Mouse (Mus musculus) heart, adult 2 months (tissue): ENCODE data around the gene Spata19. TPM values are rescaled to one million over a fixed set of nuclear protein-coding genes. Genes with fewer than 3 reads are reported as not detected.

Experiments
- DNase-seq, 2 experiments: peaks; one replicate each; pipeline ENCODE4 v3.0.0; 2021
- H3K27ac ChIP-seq: fragments of 200-600 bp; 2 replicates; pipeline ENCODE4 v1.8.1; 2022
- H3K27me3 ChIP-seq: fragments of 200-500 bp; 2 replicates; pipeline ENCODE4 v1.6.1; 2012; ENCODE audit warnings: mild to moderate bottlenecking, low read length, inconsistent platforms, mixed read lengths; ENCODE audit not compliant: control insufficient read depth, insufficient read depth
- H3K36me3 ChIP-seq: fragments of 200-500 bp; 2 replicates; pipeline ENCODE4 v1.6.1; 2012; ENCODE audit warnings: low read length, inconsistent platforms; ENCODE audit not compliant: control insufficient read depth, insufficient read depth
- H3K4me1 ChIP-seq: fragments of 200-500 bp; 2 replicates; pipeline ENCODE4 v1.6.1; 2011; ENCODE audit warnings: low read length; ENCODE audit not compliant: control insufficient read depth, insufficient read depth
- H3K4me3 ChIP-seq: fragments of 200-600 bp; 2 replicates; pipeline ENCODE4 v1.8.1; 2022
- H3K79me2 ChIP-seq: fragments of 200-500 bp; replicated peaks from 2 replicates; pipeline ENCODE4 v1.6.1; 2012; ENCODE audit warnings: mild to moderate bottlenecking, inconsistent platforms, low read length, moderate library complexity, mixed read lengths; ENCODE audit not compliant: control insufficient read depth, insufficient read depth
- H3K9ac ChIP-seq: fragments of 200-500 bp; 2 replicates; pipeline ENCODE4 v1.6.1; 2012; ENCODE audit warnings: low read depth, mild to moderate bottlenecking, control low read depth, inconsistent platforms, low read length, mixed read lengths
- CTCF ChIP-seq: fragments of 200-600 bp; IDR thresholded peaks from 2 replicates; pipeline ENCODE4 v1.8.1; 2022; ENCODE audit warnings: antibody characterized with exemption, mild to moderate bottlenecking, moderate library complexity
- EP300 ChIP-seq: fragments of 200-500 bp; IDR thresholded peaks from 2 replicates; pipeline ENCODE4 v1.6.1; 2011; ENCODE audit warnings: low read depth, low read length, control low read depth; ENCODE audit not compliant: insufficient read depth
- POLR2A ChIP-seq: fragments of 200-500 bp; IDR thresholded peaks from 2 replicates; pipeline ENCODE4 v1.6.1; 2011; ENCODE audit warnings: mild to moderate bottlenecking, low read depth, low read length, control low read depth; ENCODE audit not compliant: insufficient read depth
- WGBS: fragments of 180-500 bp; shearing (Covaris S2); methylation state at CpG from one replicate; pipeline ENCODE4 v1.1.7; 2018; 5-methylcytosine and 5-hydroxymethylcytosine counted together
- intact Hi-C: fragments of 180-260 bp; cut with DNase I; formaldehyde crosslinking; loops from one replicate; pipeline ENCODE4 v1.15.1; 2025
- polyA plus RNA-seq: library from polyadenylated mRNA; depleted of rRNA; stranded (reverse); fragments of >200 nt; gene quantifications from 2 replicates; pipeline ENCODE4 v1.2.3, GENCODE M21; 2012; rRNA removed
- total RNA-seq, 2 experiments: library from RNA; stranded (reverse); gene quantifications; 2 replicates each; pipeline ENCODE4 v1.2.3; 2021

Spata19 gene
- total and polyA plus RNA-seq, 3 experiments, result 0.27 TPM; not detected in 2

DNA sequence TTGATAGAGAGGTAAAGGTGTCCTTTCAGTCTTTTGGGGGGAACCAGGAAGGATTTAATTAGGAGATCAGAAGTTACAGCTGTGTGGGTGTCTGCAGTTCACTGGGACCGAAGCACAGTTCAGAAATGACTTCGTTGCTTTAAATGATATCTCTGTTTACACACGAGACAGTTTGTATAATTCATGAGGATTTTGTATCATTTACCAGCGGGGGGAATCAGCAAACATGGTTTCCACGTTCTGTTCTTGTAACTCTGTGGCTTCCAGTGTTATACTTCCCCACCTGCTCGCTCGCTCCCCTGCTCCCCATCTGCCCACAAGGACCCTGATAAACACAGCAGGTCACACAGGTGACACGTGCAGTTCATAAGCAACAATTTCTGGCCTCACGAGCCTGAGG, 39.3 kb downstream of the Spata19 start:
- 80% methylated on average over 9 of the region's 9 CpGs for WGBS
- no peak for TF ChIP-seq POLR2A
- no peak for TF ChIP-seq EP300
- TF ChIP-seq CTCF, result no peak
- Histone ChIP-seq H3K4me3 (no peak overlapping the region), H3K36me3 (no peaks in the 10 kb centered on the region), H3K9ac (no peak overlapping the region), H3K4me1 (no peaks in the 10 kb centered on the region), H3K27ac (no peak overlapping the region), H3K27me3 (no peaks in the 10 kb centered on the region), H3K79me2 (no peaks in the 10 kb centered on the region)
- no peak for DNase-seq
- intact Hi-C loops, result no loop called here

DNA sequence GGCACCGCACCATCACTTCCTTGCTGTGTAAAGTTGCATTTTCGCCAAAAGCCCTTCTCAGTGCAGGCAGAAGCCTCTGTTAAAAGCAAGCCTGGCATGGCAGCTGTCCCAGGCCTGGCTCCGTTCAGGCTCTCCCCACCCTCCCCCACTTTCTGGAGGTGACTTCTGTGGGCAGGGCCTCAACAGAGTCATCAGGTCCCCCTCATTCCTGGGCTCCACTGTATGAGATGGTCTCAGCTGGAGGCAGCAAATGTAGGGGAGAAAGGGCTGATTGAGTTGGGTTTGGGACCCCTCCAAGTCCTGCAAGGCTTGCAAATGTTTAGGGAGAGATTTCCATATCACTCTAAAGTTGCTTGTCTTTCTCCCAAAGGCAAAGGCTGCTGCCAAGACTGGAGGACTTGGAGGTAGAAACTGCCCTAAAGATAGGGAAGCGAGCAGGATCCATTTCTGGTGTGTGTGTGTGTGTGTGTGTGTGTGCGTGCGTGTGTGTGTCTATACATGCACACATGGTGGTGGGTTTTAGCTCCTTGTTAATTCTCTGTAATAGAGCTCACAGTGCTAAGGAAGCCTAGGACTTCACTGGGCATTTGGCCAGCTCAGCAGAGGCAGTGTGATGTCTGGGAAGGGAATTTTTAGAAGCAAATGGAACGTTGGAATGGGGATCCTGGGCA, 40.9 kb downstream of the Spata19 start:
- DNase-seq, result peak; percentile 9 to 22
- Histone ChIP-seq H3K27me3 (no peaks in the 10 kb centered on the region), H3K79me2 (no peaks in the 10 kb centered on the region), H3K9ac (no peak overlapping the region), H3K27ac (no peak overlapping the region), H3K36me3 (no peaks in the 10 kb centered on the region), H3K4me3 (no peak overlapping the region), H3K4me1 (no peaks in the 10 kb centered on the region)
- TF ChIP-seq POLR2A, result no peak
- no peak for TF ChIP-seq CTCF
- TF ChIP-seq EP300, result no peak
- intact Hi-C loops, result no loop called here
- 45% methylated on average over 7 of the region's 7 CpGs for WGBS

DNA sequence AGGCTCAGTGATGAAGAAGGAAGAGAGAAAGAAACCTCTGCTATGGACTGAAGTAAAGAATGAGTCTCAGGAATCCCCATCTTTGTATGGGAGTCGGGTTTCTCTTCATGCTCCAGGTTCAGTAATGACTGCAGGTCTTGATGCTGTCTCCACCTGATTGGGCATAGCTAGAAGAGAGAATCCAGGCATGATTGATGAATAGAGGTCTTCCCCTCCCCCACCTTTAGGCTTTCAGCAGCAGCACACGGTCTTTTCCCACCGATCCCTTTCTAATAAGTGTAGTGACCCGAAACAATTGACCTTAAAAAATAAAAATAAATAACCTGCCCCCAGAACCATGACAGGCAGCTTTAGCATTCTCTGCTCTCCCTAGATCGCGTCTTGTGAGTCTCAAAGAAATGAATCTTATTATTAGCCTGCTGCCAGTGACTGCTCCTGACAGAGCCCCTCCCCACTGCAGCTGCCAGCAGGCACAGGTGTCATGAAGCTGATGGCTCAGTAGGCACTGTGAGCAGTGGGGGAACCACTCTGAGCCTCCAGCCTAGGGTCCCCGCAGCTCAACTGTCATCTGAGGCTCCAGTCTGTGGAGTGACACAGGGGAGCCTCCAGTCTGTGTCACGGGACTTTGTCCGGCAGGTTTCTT, 53.3 kb downstream of the Spata19 start:
- no peak for DNase-seq
- Histone ChIP-seq H3K79me2 (no peaks in the 10 kb centered on the region), H3K4me1 (no peaks in the 10 kb centered on the region), H3K9ac (no peak overlapping the region), H3K27me3 (no peaks in the 10 kb centered on the region), H3K36me3 (no peaks in the 10 kb centered on the region), H3K4me3 (no peak overlapping the region), H3K27ac (no peak overlapping the region)
- no peak for TF ChIP-seq EP300
- no peak for TF ChIP-seq POLR2A
- no peak for TF ChIP-seq CTCF
- intact Hi-C loops, result no loop called here
- WGBS, result 59% methylated on average over 9 of the region's 9 CpGs

Other genes with a start within 250 kb of the Spata19 start
- 10 to 100 TPM; 14.1 to 14.2 TPM for gene Jam3, start 241.4 kb upstream of the Spata19 start, total RNA-seq
- 18.9 and 30.5 TPM in 2 replicates for gene Jam3, start 241.4 kb upstream of the Spata19 start, polyA plus RNA-seq
- 1 to 10 TPM; 4.5 to 5.3 TPM for gene Igsf9b, start 97.6 kb upstream of the Spata19 start, total RNA-seq
- 1.7 and 2.3 TPM in 2 replicates for gene Igsf9b, start 97.6 kb upstream of the Spata19 start, polyA plus RNA-seq